Mouse (Mus musculus) testis, adult 2 months (tissue): ENCODE measurements around the gene Sorbs1. TPM values are rescaled to one million over a fixed set of nuclear protein-coding genes. Genes with fewer than 3 reads are reported as not detected.

Experiments used
- H3K27ac ChIP-seq: fragments of 200-500 bp; 2 replicates; pipeline ENCODE4 v1.5.1; 2012; ENCODE audit warnings: low read depth, low read length; ENCODE audit not compliant: control insufficient read depth, insufficient read depth
- H3K27me3 ChIP-seq: fragments of 200-500 bp; 2 replicates; pipeline ENCODE4 v1.6.1; 2012; ENCODE audit warnings: mild to moderate bottlenecking, low read length, moderate library complexity; ENCODE audit not compliant: control insufficient read depth, insufficient read depth
- H3K36me3 ChIP-seq: fragments of 200-500 bp; 2 replicates; pipeline ENCODE4 v1.6.1; 2012; ENCODE audit warnings: mild to moderate bottlenecking, low read length; ENCODE audit not compliant: control insufficient read depth, insufficient read depth
- H3K4me1 ChIP-seq: fragments of 200-500 bp; 2 replicates; pipeline ENCODE4 v1.6.1; 2012; ENCODE audit warnings: low read length; ENCODE audit not compliant: control insufficient read depth, insufficient read depth
- H3K4me3 ChIP-seq: fragments of 200-500 bp; 2 replicates; pipeline ENCODE4 v1.5.1; 2012; ENCODE audit warnings: low read depth, mild to moderate bottlenecking, low read length, moderate library complexity, mixed read lengths; ENCODE audit not compliant: control insufficient read depth
- CTCF ChIP-seq: fragments of 200-500 bp; IDR thresholded peaks from 2 replicates; pipeline ENCODE4 v1.5.1; 2012; ENCODE audit warnings: low read depth, mild to moderate bottlenecking, inconsistent platforms, low read length, moderate library complexity; ENCODE audit not compliant: control insufficient read depth, insufficient read depth, insufficient replicate concordance
- POLR2A ChIP-seq: fragments of 200-500 bp; IDR thresholded peaks from 2 replicates; pipeline ENCODE4 v1.6.1; 2012; ENCODE audit warnings: low read depth, mild to moderate bottlenecking, inconsistent platforms, low read length, moderate library complexity; ENCODE audit not compliant: control insufficient read depth
- polyA plus RNA-seq: library from polyadenylated mRNA; depleted of rRNA; stranded (reverse); fragments of >200 nt; gene quantifications from 2 replicates; pipeline ENCODE4 v1.2.3, GENCODE M21; 2012; rRNA removed

Sorbs1 gene
- polyA plus RNA-seq, 1 experiment = 13.0 TPM

DNA sequence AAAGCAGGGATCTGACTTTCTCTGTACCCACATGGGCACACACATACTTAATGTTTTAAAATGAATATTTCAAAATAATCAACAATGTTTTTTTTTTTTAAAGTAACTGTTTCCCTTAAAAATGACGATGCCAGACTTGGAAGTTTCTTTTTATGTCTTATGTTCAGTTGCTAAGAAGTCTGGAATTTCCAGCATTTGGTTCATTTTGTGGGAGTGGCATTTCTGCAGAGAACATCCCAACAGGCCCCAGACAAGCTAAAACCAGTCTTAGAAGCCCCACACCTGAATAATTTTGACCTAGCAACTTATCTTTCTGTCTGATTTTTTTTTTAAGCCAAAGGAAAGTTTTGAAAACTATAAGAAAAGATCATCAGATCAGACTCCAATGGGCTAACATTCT lies 258.0 kb downstream of the Sorbs1 start:
- Histone ChIP-seq H3K27me3 (no peaks in the 10 kb centered on the region), H3K27ac (no peak overlapping the region), H3K4me3 (no peak overlapping the region), H3K36me3 (no peaks in the 10 kb centered on the region), H3K4me1 (peaks cover 4% of the 10 kb centered on the region)
- no peak for TF ChIP-seq CTCF
- no peak for TF ChIP-seq POLR2A

DNA sequence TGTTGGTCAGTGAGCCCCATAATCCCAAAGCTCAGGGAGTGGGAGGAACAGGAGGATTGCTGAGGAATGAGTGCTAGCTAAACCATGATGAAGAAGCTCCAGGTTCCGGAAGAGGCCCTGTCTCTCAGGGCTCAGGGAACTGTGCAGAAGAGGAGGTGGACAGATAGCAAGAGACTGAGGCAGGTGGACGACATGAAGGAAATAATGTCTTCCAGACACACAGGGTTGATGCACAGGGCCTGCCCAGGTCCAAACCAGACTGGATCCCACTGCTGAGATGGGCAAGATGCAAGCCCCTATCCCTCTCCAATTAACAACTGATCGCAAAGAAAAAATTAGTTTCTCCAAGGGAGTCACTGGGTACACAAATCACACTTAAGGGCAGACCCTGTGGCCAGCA lies 258.8 kb downstream of the Sorbs1 start:
- TF ChIP-seq CTCF = no peak
- TF ChIP-seq POLR2A = no peak
- Histone ChIP-seq H3K36me3 (no peaks in the 10 kb centered on the region), H3K4me1 (peaks cover 4% of the 10 kb centered on the region), H3K27me3 (no peaks in the 10 kb centered on the region), H3K4me3 (no peak overlapping the region), H3K27ac (no peak overlapping the region)

DNA sequence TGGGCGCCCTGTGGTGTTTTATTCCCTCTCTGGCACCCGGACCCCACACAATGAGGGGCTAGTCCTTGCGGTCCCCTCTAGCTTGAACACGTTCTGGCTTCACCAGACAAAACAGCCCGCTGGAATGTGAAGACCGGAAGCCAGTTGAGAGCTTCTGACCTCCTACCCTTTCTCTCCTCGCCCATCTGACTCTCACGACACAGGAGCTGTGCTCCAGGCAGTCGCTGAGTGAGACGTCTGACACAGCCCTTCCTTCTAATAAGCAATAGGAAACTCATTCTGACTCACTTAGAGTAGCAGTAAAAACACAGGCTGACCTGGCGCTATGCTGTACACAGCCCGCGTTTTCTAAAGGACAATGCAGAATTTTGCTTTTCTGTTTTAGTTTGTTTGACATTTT lies 259.8 kb downstream of the Sorbs1 start:
- Histone ChIP-seq H3K27ac (no peak overlapping the region), H3K4me1 (peaks cover 4% of the 10 kb centered on the region), H3K36me3 (no peaks in the 10 kb centered on the region), H3K27me3 (no peaks in the 10 kb centered on the region), H3K4me3 (no peak overlapping the region)
- no peak for TF ChIP-seq POLR2A
- TF ChIP-seq CTCF = no peak

DNA sequence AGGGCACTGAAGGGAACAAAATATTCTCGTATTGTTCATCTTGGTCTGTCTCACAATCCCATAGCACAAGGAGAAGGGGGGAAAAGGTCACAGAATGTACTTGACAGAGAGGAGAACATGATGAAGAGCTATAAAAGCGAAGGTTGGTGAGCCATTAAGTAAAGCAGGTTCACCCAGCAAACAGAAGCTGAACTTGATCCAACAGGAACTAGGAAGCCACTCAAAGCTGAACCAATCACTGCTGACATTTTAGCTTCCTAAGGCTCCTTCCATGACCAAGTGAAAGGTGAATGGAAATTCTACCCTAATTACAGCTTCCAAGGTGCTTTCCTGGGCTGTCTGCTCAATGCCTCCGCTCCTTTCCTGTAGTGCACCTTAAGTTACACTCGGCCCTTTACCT lies 262.5 kb downstream of the Sorbs1 start:
- no peaks in the 10 kb centered on the region for H3K36me3 ChIP-seq
- H3K4me3 ChIP-seq = no peak overlapping the region
- peaks cover 4% of the 10 kb centered on the region for H3K4me1 ChIP-seq
- no peak overlapping the region for H3K27ac ChIP-seq
- TF ChIP-seq POLR2A (no peak), CTCF (no peak)
- H3K27me3 ChIP-seq = no peaks in the 10 kb centered on the region

- H3K4me1 ChIP-seq = peaks cover 4% of the 10 kb centered on the region
- no peaks in the 10 kb centered on the region for H3K27me3 ChIP-seq
- no peak overlapping the region for H3K4me3 ChIP-seq
- no peak overlapping the region for H3K27ac ChIP-seq
- H3K36me3 ChIP-seq = no peaks in the 10 kb centered on the region
- TF ChIP-seq POLR2A (no peak), CTCF (no peak)
Observed at GRCm38 (mm10) chr19:40249352-40249751, 264.2 kb downstream of the Sorbs1 start.

DNA sequence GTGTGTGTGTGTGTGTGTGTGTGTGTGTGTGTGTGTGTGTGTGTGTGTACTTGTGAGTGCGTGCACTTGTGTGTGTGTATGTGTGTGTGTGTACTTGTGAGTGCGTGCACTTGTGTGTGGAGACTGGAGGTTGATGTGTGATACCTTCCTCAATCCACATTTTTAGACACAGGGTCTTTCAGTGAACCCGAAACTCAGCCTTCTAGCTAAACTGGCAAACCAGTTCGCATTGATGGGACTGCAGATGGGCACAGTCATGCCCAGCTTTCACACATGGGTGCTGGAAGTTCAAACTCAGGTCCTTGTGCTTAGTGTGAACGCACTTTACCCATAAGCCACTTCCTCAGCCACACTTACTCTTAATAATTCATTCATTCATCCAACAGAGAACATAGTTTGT lies 265.1 kb downstream of the Sorbs1 start:
- no peak for TF ChIP-seq POLR2A
- no peak for TF ChIP-seq CTCF
- H3K27me3 ChIP-seq = no peaks in the 10 kb centered on the region
- H3K4me1 ChIP-seq = peaks cover 2% of the 10 kb centered on the region
- no peak overlapping the region for H3K4me3 ChIP-seq
- H3K36me3 ChIP-seq = no peaks in the 10 kb centered on the region
- H3K27ac ChIP-seq = no peak overlapping the region

DNA sequence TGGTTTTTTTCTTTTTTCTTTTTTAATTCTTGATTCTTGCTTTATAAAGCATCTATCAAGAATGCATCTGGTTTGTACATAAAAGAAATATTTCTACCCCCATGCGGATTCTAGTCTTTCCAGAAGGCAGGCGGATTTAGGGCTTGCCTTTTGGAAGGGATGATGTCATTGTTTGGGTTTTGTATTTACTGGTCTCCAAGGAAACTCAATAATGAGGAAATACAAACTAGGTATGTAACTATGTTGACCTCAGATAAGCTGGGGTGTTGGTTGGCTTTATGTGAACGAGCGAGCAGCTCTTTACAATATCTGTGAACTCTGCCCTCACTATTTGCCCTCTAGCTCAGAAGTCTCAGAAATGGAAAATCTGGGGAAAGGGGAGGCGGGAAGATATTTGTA lies 266.3 kb downstream of the Sorbs1 start:
- no peaks in the 10 kb centered on the region for H3K27me3 ChIP-seq
- no peak overlapping the region for H3K27ac ChIP-seq
- H3K36me3 ChIP-seq = no peaks in the 10 kb centered on the region
- H3K4me1 ChIP-seq = no peaks in the 10 kb centered on the region
- no peak overlapping the region for H3K4me3 ChIP-seq
- TF ChIP-seq CTCF (no peak), POLR2A (no peak)

DNA sequence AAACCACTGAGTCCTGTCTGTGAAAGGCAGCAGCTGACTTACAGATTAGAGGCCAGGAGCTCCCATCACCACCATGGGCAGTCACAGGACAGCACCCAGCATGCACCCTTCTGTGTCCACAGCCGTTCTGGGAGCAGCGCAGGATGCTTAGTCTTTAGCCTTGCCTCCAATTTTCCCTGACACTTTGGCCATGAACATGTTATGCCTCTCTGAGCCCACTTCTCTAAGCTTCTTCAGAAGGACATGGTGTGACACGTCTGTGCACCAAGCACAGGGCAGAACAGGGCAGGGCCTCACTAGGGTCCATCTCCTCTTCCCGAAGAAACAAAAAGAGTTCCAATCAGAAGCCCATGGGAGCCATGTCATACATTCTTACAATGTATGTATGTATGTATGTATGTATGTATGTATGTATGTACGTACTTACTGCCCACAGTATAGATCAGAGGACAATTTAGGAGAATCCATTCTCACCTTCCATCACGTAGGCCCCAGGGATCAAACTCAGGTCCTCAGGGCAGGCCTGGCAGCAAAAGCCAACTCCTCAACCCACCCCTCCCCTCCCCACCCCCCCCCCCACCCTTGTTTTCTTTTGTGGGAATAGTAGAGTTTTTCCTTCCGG lies 266.8 kb downstream of the Sorbs1 start:
- TF ChIP-seq POLR2A (no peak), CTCF (no peak)
- Histone ChIP-seq H3K4me3 (no peak overlapping the region), H3K27ac (no peak overlapping the region), H3K27me3 (no peaks in the 10 kb centered on the region), H3K36me3 (no peaks in the 10 kb centered on the region), H3K4me1 (no peaks in the 10 kb centered on the region)

Other genes with a start within 250 kb of the Sorbs1 start
- gene Pdlim1, start 241.9 kb downstream of the Sorbs1 start, polyA plus RNA-seq = 8.8 and 16.0 TPM in 2 replicates
- gene Aldh18a1, start 74.7 kb upstream of the Sorbs1 start, polyA plus RNA-seq = 4.3 and 4.8 TPM in 2 replicates
- gene Tctn3, start 98.5 kb upstream of the Sorbs1 start, polyA plus RNA-seq = 24.0 and 27.8 TPM in 2 replicates
- gene Entpd1, start 98.6 kb upstream of the Sorbs1 start, polyA plus RNA-seq = 36.6 and 41.4 TPM in 2 replicates
- gene Cc2d2b, start 235.0 kb upstream of the Sorbs1 start, polyA plus RNA-seq = 10.7 and 11.3 TPM in 2 replicates